Mouse (Mus musculus) kidney, adult 10 weeks (tissue): Measurements from ENCODE around the gene Gm20894. TPM values are rescaled to one million over a fixed set of nuclear protein-coding genes. Genes with fewer than 3 reads are reported as not detected.

Source experiments
- polyA plus RNA-seq: library from polyadenylated mRNA; stranded (reverse); fragments of 350-450 nt; fragmentation: Illumina TruSeq; extraction: RNeasy Lipid Tissue Mini Kit (QIAGEN cat#74804); gene quantifications from one replicate; pipeline ENCODE4 v1.2.3, GENCODE M21; 2014; ENCODE audit warnings: low read depth, low replicate concordance

The Gm20894 gene
- polyA plus RNA-seq: not detected

DNA sequence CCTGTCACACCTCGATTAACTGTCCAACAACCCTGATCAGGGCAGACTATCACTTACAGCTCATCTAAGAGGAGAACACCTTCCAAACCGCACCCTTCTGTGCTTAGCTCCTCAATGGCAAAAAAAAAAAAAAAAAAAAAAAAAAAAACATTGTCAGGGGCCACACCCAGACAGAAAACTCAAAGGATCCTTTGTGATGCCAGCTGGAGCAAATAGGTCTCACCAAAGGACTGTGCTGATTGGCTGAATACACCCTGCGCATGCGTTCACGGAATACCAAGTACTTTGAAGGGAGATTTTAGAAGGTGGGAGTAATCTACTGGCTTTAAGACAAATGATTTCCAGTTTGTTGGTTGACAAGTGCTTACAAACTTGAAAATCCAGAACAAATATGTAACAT lies at the start of gene Gm20894:
Gene Gm20894 (minus strand): TSS at position 101 of the 400 bp plus-strand sequence.

